Mouse (Mus musculus): Measurements from ENCODE around the gene Trio.

- no peak for TF ChIP-seq CTCF (IDR thresholded peaks at IDR 0.05; ENCODE audit: insufficient read depth, low read length)
- TF ChIP-seq POLR2A (IDR thresholded peaks at IDR 0.05; ENCODE audit: borderline replicate concordance, extremely low read depth, low read depth, low read length) = no peak
These were observed 203.2 kb downstream of the Trio start for GRCm38 (mm10) chr15:27822461-27822860.
